Mouse (Mus musculus) limb, embryonic 14.5 days (tissue): ENCODE measurements around the gene 0610010F05Rik. TPM values are rescaled to one million over a fixed set of nuclear protein-coding genes. Genes with fewer than 3 reads are reported as not detected.
A peak's percentile ranks its signal among the peaks of the same experiment; 100 is the strongest.

Experiments
- ATAC-seq: fragments of 200-750 bp; cut with Nextera tagmentation; 2 replicates; pipeline ENCODE4 v1.8.0; 2017; ENCODE audit warnings: low read depth, moderate number of reproducible peaks, moderate TSS enrichment; ENCODE audit not compliant: low FRiP score
- DNase-seq: peaks from one replicate; pipeline ENCODE4 v3.0.0-alpha.2; 2015; ENCODE audit warnings: low spot score
- H3K27ac ChIP-seq: fragments of 300-500 bp; sonication (generic); replicated peaks from 2 replicates; pipeline ENCODE4 v1.5.1; 2014; ENCODE audit warnings: low read depth, mild to moderate bottlenecking, low read length, moderate library complexity, mixed read lengths
- H3K27me3 ChIP-seq: fragments of 300-500 bp; sonication (generic); 2 replicates; pipeline ENCODE4 v1.6.1; 2014; ENCODE audit warnings: low read length, mixed read lengths; ENCODE audit not compliant: control insufficient read depth, insufficient read depth
- H3K36me3 ChIP-seq: fragments of 300-500 bp; sonication (generic); 2 replicates; pipeline ENCODE4 v1.6.1; 2014; ENCODE audit warnings: mild to moderate bottlenecking, low read length, moderate library complexity, mixed read lengths; ENCODE audit not compliant: control insufficient read depth, insufficient read depth
- H3K4me1 ChIP-seq: fragments of 300-500 bp; sonication (generic); 2 replicates; pipeline ENCODE4 v1.6.1; 2014; ENCODE audit warnings: antibody characterized with exemption, low read length, mixed read lengths; ENCODE audit not compliant: control insufficient read depth, insufficient read depth
- H3K4me2 ChIP-seq: fragments of 300-500 bp; sonication (generic); replicated peaks from 2 replicates; pipeline ENCODE4 v1.6.1; 2014; ENCODE audit warnings: low read depth, mild to moderate bottlenecking, low read length, moderate library complexity; ENCODE audit not compliant: severe bottlenecking
- H3K4me3 ChIP-seq: fragments of 300-500 bp; sonication (generic); replicated peaks from 2 replicates; pipeline ENCODE4 v1.5.1; 2014; ENCODE audit warnings: low read length
- H3K9ac ChIP-seq: fragments of 300-500 bp; sonication (generic); 2 replicates; pipeline ENCODE4 v1.6.1; 2014; ENCODE audit warnings: mild to moderate bottlenecking, low read depth, low read length, moderate library complexity; ENCODE audit not compliant: severe bottlenecking
- H3K9me3 ChIP-seq: fragments of 300-500 bp; sonication (generic); 2 replicates; pipeline ENCODE4 v1.6.1; 2016; ENCODE audit warnings: low read length; ENCODE audit not compliant: control insufficient read depth
- POLR2A ChIP-seq: fragments of 200-500 bp; IDR thresholded peaks from 2 replicates; pipeline ENCODE4 v1.8.0; 2012; ENCODE audit warnings: inconsistent platforms, mild to moderate bottlenecking, moderate library complexity, borderline replicate concordance; ENCODE audit not compliant: insufficient read depth, insufficient read length; ENCODE audit errors: extremely low read depth
- WGBS: fragments of 180-500 bp; shearing (Covaris S2); extraction: QIAGEN DNeasy Blood & Tissue Kit; methylation state at CpG from one replicate; pipeline ENCODE4 v1.1.7; 2014; 5-methylcytosine and 5-hydroxymethylcytosine counted together
- polyA plus RNA-seq, 2 experiments: library from polyadenylated mRNA; depleted of rRNA in 1 of 2; stranded (reverse) in 1 of 2; unstranded in 1 of 2; fragments of >200 nt; fragmentation: Nextera tagmentation in 1 of 2; extraction: Ambion mirVana in 1 of 2; gene quantifications; 2 replicates each; pipeline versions ENCODE4 v1.2.1 to v1.2.3; 2012 to 2014

0610010F05Rik gene
- polyA plus RNA-seq (2012; rRNA removed) (8.6 and 10.6 TPM in 2 replicates), polyA plus RNA-seq (2014; fragmentation: Nextera tagmentation; extraction: Ambion mirVana) (22.1 and 22.4 TPM in 2 replicates)

- DNase-seq = peak; percentile 94
- no peaks in the 10 kb centered on the region for H3K27me3 ChIP-seq
- H3K9me3 ChIP-seq = no peaks in the 10 kb centered on the region
- peak within 1 kb of the TSS; percentile 81 for H3K27ac ChIP-seq
- peak; percentile 98 for ATAC-seq
- TF ChIP-seq POLR2A = peak; percentile 77; the same call in 1 of the 2 replicates
- H3K4me2 ChIP-seq = peak within 1 kb of the TSS; percentile 83
- no peaks in the 10 kb centered on the region for H3K4me1 ChIP-seq
- 0 out of 2 replicates have a peak, but pooled peaks cover 4% of the 10 kb centered on the region for H3K36me3 ChIP-seq
- H3K4me3 ChIP-seq = peak within 1 kb of the TSS; percentile 81
- under 1% methylated on average over 46 of the region's 103 CpGs for WGBS
- peak within 1 kb of the TSS; percentile 93 for H3K9ac ChIP-seq
Measured at GRCm38 (mm10) chr11:23632945-23633878, at the start of gene 0610010F05Rik. Gene 0610010F05Rik (minus strand): TSS chr11:23633639.

DNA sequence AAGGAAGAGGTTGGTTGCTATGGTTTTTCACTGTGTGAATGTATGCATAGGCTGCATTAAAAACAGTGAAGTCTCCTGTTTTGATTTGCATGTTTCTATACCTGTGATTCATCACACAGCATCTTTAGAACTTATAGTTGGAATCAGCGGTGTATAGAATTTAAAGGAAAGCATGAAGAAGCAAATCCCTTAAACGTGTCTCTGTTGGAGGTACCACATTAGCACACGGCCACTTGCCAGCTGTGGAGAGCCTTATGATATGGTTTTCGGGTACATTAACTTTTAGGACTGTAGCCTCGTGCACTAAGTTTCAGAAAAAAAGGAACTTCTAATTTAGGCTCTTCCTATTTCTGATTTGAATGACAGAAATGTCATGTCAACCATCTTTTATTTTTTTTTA lies 49.1 kb upstream of the 0610010F05Rik start:
- no peaks in the 10 kb centered on the region for H3K27me3 ChIP-seq
- no peaks in the 10 kb centered on the region for H3K9me3 ChIP-seq
- no peak for ATAC-seq
- no peak overlapping the region for H3K4me2 ChIP-seq
- no peak overlapping the region for H3K4me3 ChIP-seq
- H3K27ac ChIP-seq = no peak overlapping the region
- TF ChIP-seq POLR2A = no peak
- H3K4me1 ChIP-seq = no peaks in the 10 kb centered on the region
- WGBS = 94% methylated on average over 5 of the region's 5 CpGs
- DNase-seq = no peak
- H3K9ac ChIP-seq = no peak overlapping the region
- H3K36me3 ChIP-seq = peaks cover 51% of the 10 kb centered on the region

DNA sequence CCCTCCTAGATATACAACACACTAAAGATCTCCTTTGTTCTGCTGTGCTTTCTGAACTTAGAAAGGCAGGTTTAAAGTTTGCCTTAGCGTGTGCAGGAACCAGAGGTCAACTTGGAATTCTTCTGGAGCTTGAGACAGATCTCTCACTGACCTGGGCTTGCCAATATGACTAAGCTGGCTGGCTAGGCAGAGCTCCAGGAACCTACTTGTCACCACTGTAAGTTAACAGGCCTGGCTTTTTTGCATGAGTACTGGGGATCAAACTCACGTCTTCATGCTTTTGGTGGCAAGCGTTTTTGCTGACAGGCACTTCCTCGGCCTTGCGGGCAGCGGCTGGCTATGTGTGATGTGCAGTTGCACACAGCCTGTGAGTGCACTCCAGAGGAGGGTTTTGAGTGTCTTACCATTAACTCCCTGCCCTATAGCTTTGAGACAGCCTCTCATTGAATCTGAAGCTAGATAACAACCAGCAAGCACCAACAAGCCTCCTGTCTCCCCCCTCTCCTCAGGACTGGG lies 47.1 kb upstream of the 0610010F05Rik start:
- Histone ChIP-seq H3K4me1 (no peaks in the 10 kb centered on the region), H3K9ac (no peak overlapping the region), H3K36me3 (peaks cover 67% of the 10 kb centered on the region), H3K9me3 (no peaks in the 10 kb centered on the region), H3K27me3 (no peaks in the 10 kb centered on the region), H3K27ac (no peak overlapping the region), H3K4me3 (no peak overlapping the region), H3K4me2 (no peak overlapping the region)
- ATAC-seq (no peak), DNase-seq (no peak)
- 96% methylated on average over 6 of the region's 6 CpGs for WGBS
- no peak for TF ChIP-seq POLR2A

DNA sequence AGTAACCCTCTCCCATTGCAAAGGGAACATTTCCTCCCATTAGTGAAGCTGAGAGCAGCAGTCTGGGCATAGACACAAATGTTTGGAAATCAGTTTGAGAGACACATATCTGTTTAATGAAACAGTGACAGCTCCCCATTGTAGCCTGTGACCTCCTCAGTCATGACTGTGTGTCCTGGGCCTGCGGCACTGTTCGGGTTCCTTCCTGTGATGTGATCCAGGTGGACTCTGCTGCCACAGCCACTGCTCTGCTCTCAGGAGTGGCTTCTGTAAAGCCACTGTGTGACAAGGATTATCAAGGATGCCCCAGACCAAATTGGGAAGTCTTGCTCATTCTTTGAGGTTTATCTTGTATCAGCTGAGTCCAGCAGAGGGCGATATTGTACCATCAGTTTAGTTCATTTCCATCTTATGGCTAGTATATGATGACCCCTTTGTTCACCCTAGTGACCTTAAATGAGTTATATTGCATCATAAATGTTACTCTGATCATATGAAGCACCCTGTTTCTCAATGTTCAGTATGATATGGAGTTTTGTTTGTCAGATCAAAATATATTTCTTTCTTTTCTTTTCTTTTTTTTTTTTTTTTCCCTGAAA lies 45.7 kb upstream of the 0610010F05Rik start:
- 55% methylated on average over 3 of the region's 3 CpGs for WGBS
- peaks cover 79% of the 10 kb centered on the region for H3K36me3 ChIP-seq
- TF ChIP-seq POLR2A = no peak
- peak; percentile 82 for DNase-seq
- H3K9me3 ChIP-seq = no peaks in the 10 kb centered on the region
- H3K4me2 ChIP-seq = no peak overlapping the region
- no peak for ATAC-seq
- no peaks in the 10 kb centered on the region for H3K27me3 ChIP-seq
- H3K4me3 ChIP-seq = no peak overlapping the region
- H3K9ac ChIP-seq = no peak overlapping the region
- H3K4me1 ChIP-seq = no peaks in the 10 kb centered on the region
- H3K27ac ChIP-seq = no peak overlapping the region

DNA sequence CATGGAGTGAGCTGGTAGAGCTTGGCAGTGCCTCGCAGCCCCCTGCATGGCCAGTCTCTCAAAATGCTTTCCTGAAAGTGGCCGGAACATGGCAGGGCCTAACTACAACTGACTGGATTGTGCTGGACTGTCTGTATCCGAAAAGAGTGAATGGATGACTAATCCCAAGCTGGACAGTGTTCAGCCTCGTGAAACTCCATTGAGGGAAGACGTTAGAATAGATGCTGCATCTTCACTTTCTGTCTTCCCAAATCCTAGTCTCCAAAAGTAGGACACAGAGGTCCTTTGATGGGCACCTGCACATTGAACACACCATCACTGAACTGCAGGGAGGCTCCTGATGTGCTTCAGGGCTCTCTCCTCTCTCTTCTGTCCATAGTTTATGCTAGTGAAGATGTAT lies 42.7 kb upstream of the 0610010F05Rik start:
- ATAC-seq (no peak), DNase-seq (no peak)
- Histone ChIP-seq H3K4me2 (no peak overlapping the region), H3K27ac (no peak overlapping the region), H3K36me3 (peaks cover 73% of the 10 kb centered on the region), H3K9me3 (no peaks in the 10 kb centered on the region), H3K27me3 (no peaks in the 10 kb centered on the region), H3K4me3 (no peak overlapping the region), H3K4me1 (no peaks in the 10 kb centered on the region), H3K9ac (no peak overlapping the region)
- WGBS = 90% methylated on average over 5 of the region's 5 CpGs
- TF ChIP-seq POLR2A = no peak
